ENCODE assay signal across 18 mouse cellular contexts in genomic region chr10:44647021-44647420, GRCm38 (mm10).
DNase-seq lines count a peak whose midpoint lies in the region; ATAC-seq lines count a peak whose summit lies in the region.
"Had no signal": no experiment of that assay in that cellular context is flagged by ENCODE, and none has a peak within 500 bp of the region (broad histone marks: within the 10 kb centered on the region; RNA-seq: fewer than 3 reads in every experiment).

No protein-coding gene starts in this region.

- no peaks in the 10 kb centered on the region for H3K4me1 ChIP-seq in hindbrain, embryonic 10.5 days (replicated peaks)
- H3K4me1 ChIP-seq in hindbrain, embryonic 13.5 days (replicated peaks), result no peaks in the 10 kb centered on the region
- H3K4me1 ChIP-seq in neural tube, embryonic 15.5 days, result no peaks in the 10 kb centered on the region
- no peaks in the 10 kb centered on the region for H3K4me1 ChIP-seq in embryonic facial prominence, embryonic 14.5 days (ENCODE audit: control insufficient read depth, insufficient read depth, low read length)
- H3K4me1 ChIP-seq in liver, embryonic 12.5 days, result no peaks in the 10 kb centered on the region
- H3K4me1 ChIP-seq: forebrain, embryonic 12.5 days; kidney, embryonic 15.5 days; neural tube, embryonic 12.5 days had no signal

- ATAC-seq in hindbrain, embryonic 13.5 days (ENCODE audit: low FRiP score), result no peak
- no peak for ATAC-seq in neural tube, embryonic 15.5 days (ENCODE audit: low FRiP score)
- ATAC-seq in embryonic facial prominence, embryonic 14.5 days (ENCODE audit: low read depth), result no peak
- no peak for ATAC-seq in liver, embryonic 12.5 days
- ATAC-seq: liver, postnatal 0 days had no signal

- H3K27me3 ChIP-seq in hindbrain, embryonic 10.5 days (ENCODE audit: insufficient read depth, poor library complexity, severe bottlenecking), result no peaks in the 10 kb centered on the region
- H3K27me3 ChIP-seq in hindbrain, embryonic 13.5 days, result no peaks in the 10 kb centered on the region
- H3K27me3 ChIP-seq in neural tube, embryonic 15.5 days (replicated peaks), result no peaks in the 10 kb centered on the region
- H3K27me3 ChIP-seq in embryonic facial prominence, embryonic 14.5 days (replicated peaks; ENCODE audit: control insufficient read depth, insufficient read depth, low read length), result no peaks in the 10 kb centered on the region
- H3K27me3 ChIP-seq in liver, embryonic 12.5 days (replicated peaks), result no peaks in the 10 kb centered on the region
- H3K27me3 ChIP-seq: forebrain, embryonic 12.5 days; kidney, embryonic 15.5 days; limb, embryonic 15.5 days; neural tube, embryonic 12.5 days had no signal

- WGBS in hindbrain, embryonic 10.5 days, result 65% methylated on average over 5 of the region's 5 CpGs
- WGBS in hindbrain, embryonic 13.5 days, result 62% methylated on average over 5 of the region's 5 CpGs
- 42% methylated on average over 5 of the region's 5 CpGs for WGBS in neural tube, embryonic 15.5 days
- WGBS in embryonic facial prominence, embryonic 14.5 days, result 26% methylated on average over 5 of the region's 5 CpGs
- 49% methylated on average over 5 of the region's 5 CpGs for WGBS in liver, embryonic 12.5 days (ENCODE audit: insufficient replicate concordance)

- no peaks in the 10 kb centered on the region for H3K9me3 ChIP-seq in hindbrain, embryonic 10.5 days
- no peaks in the 10 kb centered on the region for H3K9me3 ChIP-seq in hindbrain, embryonic 13.5 days
- H3K9me3 ChIP-seq in neural tube, embryonic 15.5 days (replicated peaks), result no peaks in the 10 kb centered on the region
- H3K9me3 ChIP-seq in embryonic facial prominence, embryonic 14.5 days (ENCODE audit: control insufficient read depth, low read length), result no peaks in the 10 kb centered on the region
- no peaks in the 10 kb centered on the region for H3K9me3 ChIP-seq in liver, embryonic 12.5 days (replicated peaks)
- H3K9me3 ChIP-seq: forebrain, embryonic 12.5 days; kidney, embryonic 15.5 days; limb, embryonic 15.5 days; neural tube, embryonic 12.5 days had no signal

- no peak overlapping the region for H3K4me2 ChIP-seq in hindbrain, embryonic 13.5 days
- no peak overlapping the region for H3K4me2 ChIP-seq in neural tube, embryonic 15.5 days
- H3K4me2 ChIP-seq in embryonic facial prominence, embryonic 14.5 days (ENCODE audit: low read depth, low read length), result no peak overlapping the region
- H3K4me2 ChIP-seq in liver, embryonic 12.5 days, result no peak overlapping the region
- H3K4me2 ChIP-seq: forebrain, embryonic 12.5 days; kidney, embryonic 15.5 days; limb, embryonic 15.5 days; neural tube, embryonic 12.5 days had no signal

- peak; percentile 12 for DNase-seq in hindbrain, embryonic 10.5 days (ENCODE audit: low spot score)
- peak; percentile 16 for DNase-seq in neural tube, embryonic 10.5 days (ENCODE audit: extremely low spot score, low spot score)
- DNase-seq in embryonic facial prominence, embryonic 14.5 days (ENCODE audit: low spot score), result peak; percentile 63
- no peak for DNase-seq in Muller cell, postnatal 12 days (ENCODE audit: inconsistent ontology term)
- DNase-seq: adrenal gland, postnatal 14 days; cerebellum, adult 18-20 months; cerebellum, postnatal 36 days; heart, adult 2 months; liver, postnatal 0 days; right cerebral cortex, postnatal 25 days; thymus, postnatal 25 days had no signal

- H3K4me3 ChIP-seq in hindbrain, embryonic 10.5 days, result no peak overlapping the region
- no peak overlapping the region for H3K4me3 ChIP-seq in hindbrain, embryonic 13.5 days
- no peak overlapping the region for H3K4me3 ChIP-seq in neural tube, embryonic 15.5 days (replicated peaks)
- H3K4me3 ChIP-seq in embryonic facial prominence, embryonic 14.5 days (ENCODE audit: low read depth, low read length), result no peak overlapping the region
- H3K4me3 ChIP-seq in liver, embryonic 12.5 days, result no peak overlapping the region
- H3K4me3 ChIP-seq: forebrain, embryonic 12.5 days; heart, adult 2 months; kidney, embryonic 15.5 days; limb, embryonic 15.5 days; neural tube, embryonic 12.5 days had no signal

- no peak overlapping the region for H3K9ac ChIP-seq in hindbrain, embryonic 13.5 days
- no peak overlapping the region for H3K9ac ChIP-seq in neural tube, embryonic 15.5 days (replicated peaks)
- H3K9ac ChIP-seq in embryonic facial prominence, embryonic 14.5 days (ENCODE audit: low read depth, low read length), result no peak overlapping the region
- no peak overlapping the region for H3K9ac ChIP-seq in liver, embryonic 12.5 days
- H3K9ac ChIP-seq: forebrain, embryonic 12.5 days; kidney, embryonic 15.5 days; limb, embryonic 15.5 days; liver, postnatal 0 days; neural tube, embryonic 12.5 days had no signal

- H3K27ac ChIP-seq in hindbrain, embryonic 10.5 days, result no peak overlapping the region
- H3K27ac ChIP-seq in hindbrain, embryonic 13.5 days, result no peak overlapping the region
- no peak overlapping the region for H3K27ac ChIP-seq in neural tube, embryonic 15.5 days (replicated peaks)
- H3K27ac ChIP-seq in embryonic facial prominence, embryonic 14.5 days (replicated peaks; ENCODE audit: low read depth, low read length), result no peak overlapping the region
- no peak overlapping the region for H3K27ac ChIP-seq in liver, embryonic 12.5 days
- H3K27ac ChIP-seq: forebrain, embryonic 12.5 days; heart, adult 2 months; kidney, embryonic 15.5 days; limb, embryonic 15.5 days; neural tube, embryonic 12.5 days had no signal

- no peaks in the 10 kb centered on the region for H3K36me3 ChIP-seq in hindbrain, embryonic 10.5 days
- H3K36me3 ChIP-seq in hindbrain, embryonic 13.5 days, result no peaks in the 10 kb centered on the region
- no peaks in the 10 kb centered on the region for H3K36me3 ChIP-seq in neural tube, embryonic 15.5 days
- no peaks in the 10 kb centered on the region for H3K36me3 ChIP-seq in embryonic facial prominence, embryonic 14.5 days (ENCODE audit: control insufficient read depth, insufficient read depth, low read length)
- no peaks in the 10 kb centered on the region for H3K36me3 ChIP-seq in liver, embryonic 12.5 days
- H3K36me3 ChIP-seq: forebrain, embryonic 12.5 days; kidney, embryonic 15.5 days; limb, embryonic 15.5 days; neural tube, embryonic 12.5 days had no signal
